Mouse (Mus musculus): Measurements from ENCODE around the gene Smco4.

DNA sequence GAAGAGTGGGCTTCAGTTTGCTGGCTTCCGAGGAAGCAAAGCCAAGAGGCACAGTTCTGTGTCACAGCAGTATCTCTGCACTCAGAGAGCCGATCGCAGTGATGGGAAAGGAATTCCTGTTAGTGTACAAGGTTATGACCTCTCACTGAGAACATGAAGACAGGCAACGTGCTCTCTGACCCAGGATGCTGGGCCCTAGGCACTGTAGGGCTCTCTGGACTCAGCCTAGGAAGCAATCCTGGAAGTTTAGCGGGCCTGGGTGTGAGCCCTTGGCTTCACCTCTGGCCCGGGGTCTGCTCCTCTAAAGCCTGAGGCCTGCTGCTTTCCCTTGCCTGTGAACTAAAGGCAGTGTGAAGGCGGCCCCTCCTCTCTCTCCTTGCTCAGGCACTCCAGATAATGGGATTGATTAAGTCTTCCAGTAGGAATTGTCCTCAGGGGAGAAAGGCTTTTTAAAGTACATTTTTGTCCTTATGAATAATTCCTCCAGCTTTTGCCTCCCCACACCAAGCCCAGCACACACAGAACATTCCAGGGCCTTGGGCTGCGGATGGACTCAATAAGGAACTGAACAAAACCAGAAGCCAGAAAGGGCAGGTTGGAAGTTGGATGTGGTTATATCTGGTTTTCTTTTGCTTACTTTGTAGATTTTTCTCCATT is 2.8 kb downstream of the Smco4 start:
- no peak for TF ChIP-seq UBTF (IDR thresholded peaks at IDR 0.05; ENCODE audit: low read depth, low read length)
- no peak for TF ChIP-seq EP300 (IDR thresholded peaks at IDR 0.05; ENCODE audit: low read length)
